Mouse (Mus musculus) stomach, postnatal 0 days (tissue): ENCODE measurements around the gene Cpd. TPM values are rescaled to one million over a fixed set of nuclear protein-coding genes. Genes with fewer than 3 reads are reported as not detected.
A peak's percentile ranks its signal among the peaks of the same experiment; 100 is the strongest.

Experiments
- ATAC-seq: fragments of 200-750 bp; cut with Nextera tagmentation; 2 replicates; pipeline ENCODE4 v1.8.0; 2017; ENCODE audit not compliant: low FRiP score, low TSS enrichment
- DNase-seq: peaks from one replicate; pipeline ENCODE4 v3.0.0-alpha.2; 2016; ENCODE audit warnings: low spot score
- H3K27ac ChIP-seq: fragments of 300-500 bp; sonication (generic); replicated peaks from 2 replicates; pipeline ENCODE4 v1.5.1; 2014; ENCODE audit warnings: mild to moderate bottlenecking, control low read depth
- H3K27me3 ChIP-seq: fragments of 300-500 bp; sonication (generic); 2 replicates; pipeline ENCODE4 v1.6.1; 2014; ENCODE audit warnings: low read length; ENCODE audit not compliant: control insufficient read depth, insufficient read depth
- H3K36me3 ChIP-seq: fragments of 300-500 bp; sonication (generic); 2 replicates; pipeline ENCODE4 v1.6.1; 2014; ENCODE audit warnings: low read length, mixed read lengths; ENCODE audit not compliant: control insufficient read depth, insufficient read depth
- H3K4me1 ChIP-seq: fragments of 300-500 bp; sonication (generic); replicated peaks from 2 replicates; pipeline ENCODE4 v1.6.1; 2014; ENCODE audit warnings: antibody characterized with exemption; ENCODE audit not compliant: control insufficient read depth, insufficient read depth
- H3K4me2 ChIP-seq: fragments of 300-500 bp; sonication (generic); replicated peaks from 2 replicates; pipeline ENCODE4 v1.6.1; 2014; ENCODE audit warnings: low read depth, mild to moderate bottlenecking, control low read depth, moderate library complexity
- H3K4me3 ChIP-seq: fragments of 300-500 bp; sonication (generic); 2 replicates; pipeline ENCODE4 v1.5.1; 2014; ENCODE audit warnings: low read depth, low read length, control low read depth
- H3K9ac ChIP-seq: fragments of 300-500 bp; sonication (generic); 2 replicates; pipeline ENCODE4 v1.6.1; 2014; ENCODE audit warnings: mild to moderate bottlenecking, low read length, control low read depth, mixed read lengths
- H3K9me3 ChIP-seq: fragments of 300-500 bp; sonication (generic); 2 replicates; pipeline ENCODE4 v1.6.1; 2016; ENCODE audit warnings: low read length; ENCODE audit not compliant: control insufficient read depth
- CTCF ChIP-seq: IDR thresholded peaks from 2 replicates; pipeline ENCODE4 v1.5.1; 2016; ENCODE audit warnings: antibody characterized with exemption, low read depth, mild to moderate bottlenecking, moderate library complexity
- EP300 ChIP-seq: optimal IDR thresholded peaks from 2 replicates; pipeline ENCODE3; 2016; ENCODE audit warnings: antibody characterized with exemption
- WGBS: fragments of 180-500 bp; shearing (Covaris S2); extraction: QIAGEN DNeasy Blood & Tissue Kit; methylation state at CpG from one replicate; pipeline ENCODE4 v1.1.7; 2014; 5-methylcytosine and 5-hydroxymethylcytosine counted together
- polyA plus RNA-seq: library from polyadenylated mRNA; unstranded; fragments of >200 nt; fragmentation: Nextera tagmentation; extraction: Ambion mirVana; gene quantifications from 2 replicates; pipeline ENCODE4 v1.2.1, GENCODE M21; 2015

Gene Cpd
- polyA plus RNA-seq, 1 experiment from 2014 or later, result 15.9 TPM

DNA sequence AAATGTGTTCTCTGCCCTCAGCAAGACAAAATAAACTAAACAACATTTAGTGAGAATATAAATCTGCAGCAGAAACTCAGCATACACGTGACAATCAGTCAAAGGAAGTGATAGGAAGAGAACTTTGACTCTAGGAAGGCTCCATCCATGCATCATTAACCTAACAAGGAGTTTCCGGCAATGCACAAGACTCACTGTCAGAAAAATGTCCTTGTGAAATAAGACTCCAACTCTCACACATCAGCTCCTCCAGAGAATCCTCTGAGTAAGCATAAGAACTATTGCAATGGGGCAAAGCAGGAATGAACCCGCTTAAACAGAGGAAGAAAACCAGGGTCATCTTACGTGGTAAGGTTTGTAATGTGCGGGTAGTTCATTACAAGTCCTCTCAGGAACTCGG, 49.6 kb downstream of the Cpd start:
- DNase-seq (no peak), ATAC-seq (no peak)
- H3K4me3 ChIP-seq, result no peak overlapping the region
- TF ChIP-seq CTCF, result no peak
- TF ChIP-seq EP300, result no peak
- no peaks in the 10 kb centered on the region for H3K27me3 ChIP-seq
- no peaks in the 10 kb centered on the region for H3K4me1 ChIP-seq
- 86% methylated on average over 6 of the region's 6 CpGs for WGBS
- H3K36me3 ChIP-seq, result peaks cover 13% of the 10 kb centered on the region
- no peak overlapping the region for H3K4me2 ChIP-seq
- no peaks in the 10 kb centered on the region for H3K9me3 ChIP-seq
- H3K27ac ChIP-seq, result no peak overlapping the region
- H3K9ac ChIP-seq, result no peak overlapping the region

GRCm38 (mm10) chr11:76795326-76795725, 51.5 kb downstream of the Cpd start:
- Histone ChIP-seq H3K9me3 (no peaks in the 10 kb centered on the region), H3K9ac (no peak overlapping the region), H3K4me2 (no peak overlapping the region), H3K36me3 (peaks cover 11% of the 10 kb centered on the region; the same call in 1 of the 2 replicates), H3K27ac (no peak overlapping the region), H3K4me1 (no peaks in the 10 kb centered on the region), H3K27me3 (no peaks in the 10 kb centered on the region), H3K4me3 (no peak overlapping the region)
- DNase-seq (no peak), ATAC-seq (no peak)
- no peak for TF ChIP-seq EP300
- TF ChIP-seq CTCF, result no peak
- WGBS, result 89% methylated on average over 5 of the region's 5 CpGs

DNA sequence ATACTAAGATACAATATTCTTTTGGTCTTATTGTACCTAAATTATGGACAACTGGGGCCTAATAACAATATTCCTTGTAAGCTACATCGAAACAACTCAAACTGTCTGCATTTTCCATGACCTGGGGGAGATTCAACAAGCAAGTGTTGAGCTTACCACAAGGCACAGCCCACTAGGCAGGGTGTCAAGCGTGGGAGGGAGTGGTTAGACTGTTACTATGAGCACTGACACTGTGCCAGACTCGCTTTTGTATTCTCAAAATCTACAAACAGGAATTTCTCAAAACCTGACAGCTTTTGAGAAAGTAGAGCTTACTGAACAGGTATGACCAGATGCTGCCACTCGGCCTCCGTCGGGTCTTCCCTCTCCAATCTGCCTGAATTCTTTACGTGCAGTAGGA, 55.5 kb downstream of the Cpd start:
- Histone ChIP-seq H3K4me3 (no peak overlapping the region), H3K27ac (no peak overlapping the region), H3K9ac (no peak overlapping the region), H3K27me3 (no peaks in the 10 kb centered on the region), H3K4me1 (no peaks in the 10 kb centered on the region), H3K4me2 (no peak overlapping the region), H3K9me3 (no peaks in the 10 kb centered on the region), H3K36me3 (peaks cover 3% of the 10 kb centered on the region; the same call in 1 of the 2 replicates)
- DNase-seq (no peak), ATAC-seq (no peak)
- WGBS, result 73% methylated on average over 7 of the region's 7 CpGs
- TF ChIP-seq EP300 (no peak), CTCF (no peak)

DNA sequence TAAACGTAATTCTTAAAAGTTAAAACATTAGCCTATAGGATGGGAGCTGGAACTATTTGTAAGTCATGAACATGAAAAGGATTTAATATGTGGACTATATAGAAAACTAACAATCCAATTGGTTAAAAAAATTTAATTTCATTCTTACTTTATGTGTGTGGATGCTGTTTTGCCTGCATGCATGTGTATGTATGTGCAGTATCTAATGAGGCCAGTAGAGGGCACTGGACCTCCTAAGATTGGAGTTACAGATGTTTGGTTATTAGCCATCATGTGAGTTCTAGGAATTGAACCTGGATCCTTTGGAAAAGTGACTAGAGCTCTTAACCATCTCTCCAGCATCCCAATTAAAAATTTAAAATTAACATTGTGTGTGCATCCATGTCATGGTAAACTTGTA, 57.6 kb downstream of the Cpd start:
- DNase-seq (peak; percentile 44), ATAC-seq (no peak; the same call in 1 of the 2 replicates)
- H3K4me3 ChIP-seq, result no peak overlapping the region
- 78% methylated on average over 1 of the region's 1 CpGs for WGBS
- peaks cover 17% of the 10 kb centered on the region; the same call in 1 of the 2 replicates for H3K36me3 ChIP-seq
- TF ChIP-seq EP300 (no peak), CTCF (peak; percentile 91)
- no peaks in the 10 kb centered on the region for H3K9me3 ChIP-seq
- H3K27ac ChIP-seq, result no peak overlapping the region
- no peak overlapping the region for H3K4me2 ChIP-seq
- H3K27me3 ChIP-seq, result no peaks in the 10 kb centered on the region
- H3K9ac ChIP-seq, result no peak overlapping the region
- H3K4me1 ChIP-seq, result no peaks in the 10 kb centered on the region

DNA sequence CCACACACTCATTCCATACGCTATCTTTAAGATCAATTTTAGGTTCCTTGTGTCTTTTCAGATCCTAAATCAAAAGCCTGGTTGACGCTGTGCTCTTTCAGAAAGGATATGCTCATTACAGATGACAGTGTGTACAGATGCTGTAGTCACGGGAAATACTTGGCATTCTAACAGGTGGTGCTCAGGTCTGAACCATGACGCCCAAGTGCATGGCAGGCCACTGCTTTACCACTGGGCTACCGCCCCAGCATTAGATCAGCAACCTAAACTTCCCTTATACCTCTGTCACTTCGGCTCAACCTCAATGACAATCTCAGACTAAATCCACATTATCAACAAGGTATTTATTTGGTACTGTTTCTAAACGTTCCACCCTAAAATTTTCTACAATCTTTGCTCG, 71.3 kb downstream of the Cpd start:
- no peak for TF ChIP-seq CTCF
- no peak for TF ChIP-seq EP300
- no peaks in the 10 kb centered on the region for H3K27me3 ChIP-seq
- no peak for DNase-seq

GRCm38 (mm10) chr11:76773811-76774210, 73.0 kb downstream of the Cpd start:
- ATAC-seq, result no peak
- no peaks in the 10 kb centered on the region for H3K36me3 ChIP-seq
- no peak for DNase-seq
- no peaks in the 10 kb centered on the region for H3K4me1 ChIP-seq
- H3K9ac ChIP-seq, result no peak overlapping the region
- H3K4me2 ChIP-seq, result no peak overlapping the region
- TF ChIP-seq CTCF, result no peak
- no peak for TF ChIP-seq EP300
- 36% methylated on average over 3 of the region's 3 CpGs for WGBS
- H3K27me3 ChIP-seq, result no peaks in the 10 kb centered on the region
- H3K4me3 ChIP-seq, result no peak overlapping the region
- no peak overlapping the region for H3K27ac ChIP-seq
- no peaks in the 10 kb centered on the region for H3K9me3 ChIP-seq

More for the DNA sequence above, 71.3 kb downstream of the Cpd start:
- ATAC-seq, result no peak
- Histone ChIP-seq H3K4me2 (no peak overlapping the region), H3K9ac (no peak overlapping the region), H3K36me3 (no peaks in the 10 kb centered on the region), H3K27ac (no peak overlapping the region), H3K9me3 (no peaks in the 10 kb centered on the region), H3K4me1 (no peaks in the 10 kb centered on the region), H3K4me3 (no peak overlapping the region)
- 84% methylated on average over 8 of the region's 8 CpGs for WGBS
